8 mouse cellular contexts compared by ENCODE assay signal in genomic region chr9:83146446-83147188, GRCm38 (mm10). TPM values are rescaled to one million over a fixed set of nuclear protein-coding genes. Genes with fewer than 3 reads are reported as not detected.
DNase-seq lines count a peak whose midpoint lies in the region; ATAC-seq and TF ChIP-seq lines count a peak whose summit lies in the region.

Hmgn3 (minus strand) TSS chr9:83146685.

- no peak for TF ChIP-seq CTCF in kidney, adult 2 months (conservative IDR thresholded peaks at IDR 0.05; ENCODE audit: insufficient read depth, insufficient read length, low read depth, low read length)

- peak; percentile 30 for TF ChIP-seq POLR2A in kidney, adult 2 months (IDR thresholded peaks at IDR 0.05; ENCODE audit: low read depth, low read length)

- no peaks in the 10 kb centered on the region for H3K36me3 ChIP-seq in embryonic facial prominence, embryonic 13.5 days
- no peaks in the 10 kb centered on the region for H3K36me3 ChIP-seq in kidney, adult 2 months (ENCODE audit: control insufficient read depth, insufficient read depth, low read length)
- no peaks in the 10 kb centered on the region for H3K36me3 ChIP-seq in limb, embryonic 10.5 days
- H3K36me3 ChIP-seq in midbrain, embryonic 11.5 days (ENCODE audit: control insufficient read depth, insufficient read depth, low read length): no peaks in the 10 kb centered on the region

- 9% methylated on average over 28 of the region's 28 CpGs for WGBS in embryonic facial prominence, embryonic 13.5 days
- WGBS in kidney, adult 2 months: 8% methylated on average over 28 of the region's 28 CpGs
- WGBS in limb, embryonic 10.5 days: 10% methylated on average over 28 of the region's 28 CpGs
- WGBS in midbrain, embryonic 11.5 days: 8% methylated on average over 28 of the region's 28 CpGs

- ATAC-seq in embryonic facial prominence, embryonic 13.5 days (ENCODE audit: insufficient number of reproducible peaks, insufficient read depth, low FRiP score, low TSS enrichment, low read depth): peak; percentile 96
- peak; percentile 97 for ATAC-seq in midbrain, embryonic 11.5 days (ENCODE audit: low FRiP score)

- H3K27ac ChIP-seq in embryonic facial prominence, embryonic 13.5 days: peak within 1 kb of the TSS; percentile 83
- no peak within 1 kb of the TSS for H3K27ac ChIP-seq in kidney, adult 2 months (ENCODE audit: insufficient read depth, low read depth, low read length)
- peak within 1 kb of the TSS; percentile 85 for H3K27ac ChIP-seq in limb, embryonic 10.5 days
- no peak within 1 kb of the TSS for H3K27ac ChIP-seq in midbrain, embryonic 11.5 days (ENCODE audit: low read depth, low read length)

- peaks cover 9% of the 10 kb centered on the region for H3K4me1 ChIP-seq in embryonic facial prominence, embryonic 13.5 days
- no peaks in the 10 kb centered on the region for H3K4me1 ChIP-seq in kidney, adult 2 months (ENCODE audit: control insufficient read depth, insufficient read depth, low read length)
- peaks cover 6% of the 10 kb centered on the region for H3K4me1 ChIP-seq in limb, embryonic 10.5 days
- peaks cover 5% of the 10 kb centered on the region for H3K4me1 ChIP-seq in midbrain, embryonic 11.5 days (ENCODE audit: control insufficient read depth, insufficient read depth, low read length)

- peak within 1 kb of the TSS; percentile 69 for H3K4me3 ChIP-seq in embryonic facial prominence, embryonic 13.5 days
- H3K4me3 ChIP-seq in kidney, adult 2 months (ENCODE audit: insufficient read depth, low read depth, low read length): peak within 1 kb of the TSS; percentile 69
- H3K4me3 ChIP-seq in limb, embryonic 10.5 days: peak within 1 kb of the TSS; percentile 77
- H3K4me3 ChIP-seq in midbrain, embryonic 11.5 days (ENCODE audit: low read depth, low read length): peak within 1 kb of the TSS; percentile 61

- DNase-seq in adrenal gland, postnatal 4 days (ENCODE audit: low spot score in 2 of 2): peak; percentile 68 to 78
- DNase-seq in heart, adult 8-10 months (ENCODE audit: low spot score): peak; percentile 86
- peak; percentile 95 for DNase-seq in kidney, adult 2 months
- peak; percentile 91 for DNase-seq in limb, embryonic 10.5 days (ENCODE audit: low spot score)
- DNase-seq in midbrain, embryonic 11.5 days (ENCODE audit: low spot score, missing footprints): no peak
- DNase-seq in skeletal muscle tissue, adult 2 months (ENCODE audit: low read depth, low spot score): peak; percentile 67
- DNase-seq in T-cell, adult 2 months (ENCODE audit: low spot score): no peak

- H3K9me3 ChIP-seq in embryonic facial prominence, embryonic 13.5 days: no peaks in the 10 kb centered on the region
- no peaks in the 10 kb centered on the region for H3K9me3 ChIP-seq in limb, embryonic 10.5 days (replicated peaks)
- H3K9me3 ChIP-seq in midbrain, embryonic 11.5 days (ENCODE audit: control insufficient read depth, low read length): no peaks in the 10 kb centered on the region

- H3K4me2 ChIP-seq in embryonic facial prominence, embryonic 13.5 days: peak within 1 kb of the TSS; percentile 100
- peak within 1 kb of the TSS; percentile 94 for H3K4me2 ChIP-seq in midbrain, embryonic 11.5 days

- H3K27me3 ChIP-seq in embryonic facial prominence, embryonic 13.5 days: 0 out of 2 replicates have a peak, but pooled peaks cover 3% of the 10 kb centered on the region
- H3K27me3 ChIP-seq in kidney, adult 2 months (replicated peaks; ENCODE audit: control insufficient read depth, insufficient read depth, low read length): no peaks in the 10 kb centered on the region
- H3K27me3 ChIP-seq in limb, embryonic 10.5 days (ENCODE audit: low read depth, poor library complexity, severe bottlenecking): no peaks in the 10 kb centered on the region
- no peaks in the 10 kb centered on the region for H3K27me3 ChIP-seq in midbrain, embryonic 11.5 days (ENCODE audit: control insufficient read depth, insufficient read depth, low read length)

- H3K9ac ChIP-seq in embryonic facial prominence, embryonic 13.5 days: peak within 1 kb of the TSS; percentile 80
- H3K9ac ChIP-seq in midbrain, embryonic 11.5 days (ENCODE audit: low read length): peak within 1 kb of the TSS; percentile 62

RNA-seq across cellular contexts. Expression of gene Hmgn3, which starts in this region (rescaled TPM):
- total RNA-seq in adrenal gland, postnatal 4 days (2021): 100 to 1,000 TPM in 1 of 2 experiments, 10 to 100 TPM in 1; 99.5 to 110 TPM
- polyA plus RNA-seq in embryonic facial prominence, embryonic 13.5 days (2015; fragmentation: Nextera tagmentation; extraction: Ambion mirVana): 214 and 217 TPM in 2 replicates
- 1 to 10 TPM; 5.1 to 9.5 (median 7.0) TPM for total RNA-seq in heart, adult 8-10 months (2022)
- 6.5 and 8.7 TPM in 2 replicates for polyA plus RNA-seq in kidney, adult 2 months (2012; rRNA removed)
- polyA plus RNA-seq in limb, embryonic 10.5 days (2016; fragmentation: Nextera tagmentation; extraction: Ambion mirVana): 83.1 and 116 TPM in 2 replicates
- polyA plus RNA-seq in midbrain, embryonic 11.5 days (2014; fragmentation: Nextera tagmentation; extraction: Ambion mirVana): 154 and 172 TPM in 2 replicates

Comparison
In these comparisons a context has a peak if more than half of its experiments do, and no peak if none do; other contexts are left out.
1. RNA of gene Hmgn3 (total RNA-seq): 99.5 to 110 TPM in adrenal gland, postnatal 4 days; 5.1 to 9.5 TPM in heart, adult 8-10 months; every median in the first group is over 4 times any median in the second.
2. DNase-seq: peak in adrenal gland, postnatal 4 days (2 of 2), heart, adult 8-10 months (single experiment), kidney, adult 2 months (single experiment), limb, embryonic 10.5 days (single experiment) and skeletal muscle tissue, adult 2 months (single experiment); none in midbrain, embryonic 11.5 days (single experiment) and T-cell, adult 2 months (single experiment).
3. H3K27ac ChIP-seq: peak in embryonic facial prominence, embryonic 13.5 days (single experiment) and limb, embryonic 10.5 days (single experiment); none in kidney, adult 2 months (single experiment) and midbrain, embryonic 11.5 days (single experiment).
4. Peak in every context shown above with its lines, with median percentiles within 50 percentile points of each other: H3K4me3 ChIP-seq.